Mouse (Mus musculus): ENCODE data around the gene Ccdc34.

DNA sequence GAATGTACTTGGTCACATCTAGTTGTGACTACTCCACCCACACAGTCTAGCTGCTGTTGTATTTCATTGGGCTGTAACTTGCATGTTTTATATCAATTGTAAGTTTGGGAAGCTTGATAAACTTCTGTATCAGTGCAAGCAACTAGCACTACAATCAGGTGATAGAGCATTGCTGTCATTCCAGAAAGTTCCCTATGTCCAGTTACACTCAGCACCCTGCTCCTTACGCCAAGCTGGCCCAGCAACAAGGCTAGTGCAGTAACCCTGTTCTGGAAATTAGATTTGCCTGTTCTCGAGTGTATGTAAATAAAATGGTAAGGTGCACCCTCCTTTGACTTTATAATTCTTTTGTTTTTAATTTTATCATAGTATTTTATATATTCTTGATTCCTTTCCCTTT, 19.6 kb downstream of the Ccdc34 start:
- TF ChIP-seq POLR2A (IDR thresholded peaks at IDR 0.05; ENCODE audit: low read depth, low read length) (no peak), KAT2A (IDR thresholded peaks at IDR 0.05; ENCODE audit: insufficient replicate concordance, low read length) (no peak)
